Mouse (Mus musculus) adrenal gland, adult 18-20 months (tissue): ENCODE results near the gene Olfr1281. TPM values are rescaled to one million over a fixed set of nuclear protein-coding genes. Genes with fewer than 3 reads are reported as not detected.
"Not testable (repeated sequence)": the region's sequence is repeated elsewhere in the genome, so short reads cannot be mapped to it uniquely, and the experiment has no call there.

Experiments
- DNase-seq, 2 experiments: peaks; one replicate each; pipeline ENCODE4 v3.0.0; 2021 to 2022; ENCODE audit warnings: low spot score in 2 of 2
- long read RNA-seq, 2 experiments: library from polyadenylated mRNA; stranded (forward); transcript quantifications; one replicate each; pipeline ENCODE4 v2.0.0; 2021
- total RNA-seq, 2 experiments: library from RNA; stranded (reverse); gene quantifications; 1 replicate in 1 of 2; 2 replicates in 1 of 2; pipeline ENCODE4 v1.2.3; 2021

Gene Olfr1281
- not detected for total RNA-seq
- long read RNA-seq, experiment 1: 0 reads
- long read RNA-seq, experiment 2: 0 reads

GRCm38 (mm10) chr2:111326220-111326619 lies at the start of gene Olfr1281:
Gene Olfr1281, plus strand, starts transcription at chr2:111326520.
- DNase-seq: no peak

GRCm38 (mm10) chr2:111289836-111290235 lies 36.5 kb upstream of the Olfr1281 start, which contains the start of gene Olfr1278:
Gene Olfr1278, plus strand, starts transcription at chr2:111290136.
- DNase-seq: no peak

- no peak for DNase-seq
These were observed 27.8 kb upstream of the Olfr1281 start for GRCm38 (mm10) chr2:111298541-111298940.

GRCm38 (mm10) chr2:111300374-111300773 lies 25.9 kb upstream of the Olfr1281 start, which contains the start of gene Olfr1279:
Gene Olfr1279, plus strand, starts transcription at chr2:111300635.
- no peak for DNase-seq

- no peak for DNase-seq
These were observed 12.6 kb upstream of the Olfr1281 start, which contains the start of gene Olfr1280 for GRCm38 (mm10) chr2:111313717-111314116. Gene Olfr1280, plus strand, starts transcription at chr2:111314017.

- DNase-seq: not testable (repeated sequence)
These were observed 7.4 kb downstream of the Olfr1281 start for GRCm38 (mm10) chr2:111333721-111334120.

GRCm38 (mm10) chr2:111335976-111336375 lies 9.7 kb downstream of the Olfr1281 start, which contains the start of gene Olfr1282:
Gene Olfr1282, minus strand, starts transcription at chr2:111336076.
- no peak for DNase-seq

- no peak for DNase-seq
These were observed 40.2 kb downstream of the Olfr1281 start, which contains the start of gene Olfr1283 for GRCm38 (mm10) chr2:111366490-111366889. Gene Olfr1283, plus strand, starts transcription at chr2:111366790.

- DNase-seq: no peak
These were observed 48.9 kb downstream of the Olfr1281 start, which contains the start of gene Olfr1284 for GRCm38 (mm10) chr2:111375222-111375621. Gene Olfr1284, plus strand, starts transcription at chr2:111375522.

Other genes starting within 250 kb of the Olfr1281 start
- not detected for gene Gm13941, start 220.5 kb upstream of the Olfr1281 start, total RNA-seq
- gene Gm15130, start 173.6 kb upstream of the Olfr1281 start, total RNA-seq: not detected
- gene 4930430A15Rik, start 96.9 kb upstream of the Olfr1281 start, total RNA-seq: not detected
- not detected for gene Olfr1275, start 91.2 kb upstream of the Olfr1281 start, total RNA-seq
- gene Olfr1276, start 72.0 kb upstream of the Olfr1281 start, total RNA-seq: not detected
- gene Olfr1277, start 52.4 kb upstream of the Olfr1281 start, total RNA-seq: not detected
- not detected for gene Olfr1278, start 36.4 kb upstream of the Olfr1281 start, total RNA-seq
- not detected for gene Olfr1279, start 25.9 kb upstream of the Olfr1281 start, total RNA-seq
- not detected for gene Olfr1280, start 12.5 kb upstream of the Olfr1281 start, total RNA-seq
- gene Olfr1282, start 9.6 kb downstream of the Olfr1281 start, total RNA-seq: not detected
- gene Olfr1283, start 40.3 kb downstream of the Olfr1281 start, total RNA-seq: not detected
- gene Olfr1284, start 49.0 kb downstream of the Olfr1281 start, total RNA-seq: not detected
- gene Olfr1286, start 96.6 kb downstream of the Olfr1281 start, total RNA-seq: not detected
- gene Olfr1287, start 122.6 kb downstream of the Olfr1281 start, total RNA-seq: not detected
- not detected for gene Olfr1288, start 147.6 kb downstream of the Olfr1281 start, total RNA-seq
- gene Olfr1289, start 154.3 kb downstream of the Olfr1281 start, total RNA-seq: not detected
- gene Olfr1290, start 167.3 kb downstream of the Olfr1281 start, total RNA-seq: not detected
- not detected for gene Olfr1291-ps1, start 170.7 kb downstream of the Olfr1281 start, total RNA-seq
- not detected for gene Olfr1293-ps, start 198.7 kb downstream of the Olfr1281 start, total RNA-seq
- gene Olfr1294, start 213.8 kb downstream of the Olfr1281 start, total RNA-seq: not detected
- gene Olfr1295, start 243.2 kb downstream of the Olfr1281 start, total RNA-seq: not detected